Comparison of ENCODE assay signal across 30 mouse cellular contexts in the genomic region with DNA sequence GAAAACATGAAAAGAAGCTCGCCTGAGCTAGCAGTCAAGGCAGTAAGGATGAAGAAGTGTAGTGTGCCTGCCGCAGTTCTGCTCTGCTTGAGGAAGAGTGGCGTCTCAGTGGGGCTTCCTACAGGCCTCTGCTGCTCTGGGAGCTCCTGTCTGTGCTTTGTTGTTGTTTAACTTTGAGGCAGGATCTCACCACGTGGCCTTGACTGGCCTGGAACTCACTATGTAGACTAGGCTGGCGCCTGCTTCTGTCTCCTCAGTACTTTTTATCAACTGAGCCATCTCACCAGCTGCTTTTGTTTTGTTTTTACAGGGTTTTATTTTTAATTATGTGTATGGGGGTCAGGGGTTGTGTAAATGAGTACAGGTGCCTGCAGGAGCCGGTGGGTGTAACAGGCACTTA. TPM values are rescaled to one million over a fixed set of nuclear protein-coding genes. Genes with fewer than 3 reads are reported as not detected.
DNase-seq lines count a peak whose midpoint lies in the region; ATAC-seq lines count a peak whose summit lies in the region.
"Had no signal": no experiment of that assay in that cellular context is flagged by ENCODE, and none has a peak within 500 bp of the region (broad histone marks: within the 10 kb centered on the region; RNA-seq: fewer than 3 reads in every experiment).

No protein-coding gene starts in this region.

- no peaks in the 10 kb centered on the region for H3K9me3 ChIP-seq in kidney, embryonic 15.5 days (replicated peaks)
- H3K9me3 ChIP-seq in embryonic facial prominence, embryonic 11.5 days (replicated peaks; ENCODE audit: control insufficient read depth, low read length): no peaks in the 10 kb centered on the region
- H3K9me3 ChIP-seq: embryonic facial prominence, embryonic 15.5 days; forebrain, embryonic 13.5 days; heart, embryonic 12.5 days; hindbrain, embryonic 13.5 days; limb, embryonic 13.5 days; megakaryocyte, embryonic 14.5 days; midbrain, embryonic 12.5 days; neural tube, embryonic 12.5 days had no signal

- H3K36me3 ChIP-seq in kidney, embryonic 15.5 days: no peaks in the 10 kb centered on the region
- H3K36me3 ChIP-seq in embryonic facial prominence, embryonic 11.5 days (replicated peaks; ENCODE audit: control insufficient read depth, insufficient read depth, low read depth, low read length): no peaks in the 10 kb centered on the region
- H3K36me3 ChIP-seq: embryonic facial prominence, embryonic 15.5 days; heart, embryonic 12.5 days; hindbrain, embryonic 13.5 days; limb, embryonic 13.5 days; midbrain, embryonic 12.5 days; neural tube, embryonic 12.5 days had no signal

- WGBS in kidney, embryonic 15.5 days: 28% methylated on average over 6 of the region's 6 CpGs
- 26% methylated on average over 6 of the region's 6 CpGs for WGBS in embryonic facial prominence, embryonic 11.5 days

- H3K4me3 ChIP-seq in kidney, embryonic 15.5 days (replicated peaks): no peak overlapping the region
- no peak overlapping the region for H3K4me3 ChIP-seq in embryonic facial prominence, embryonic 11.5 days (ENCODE audit: low read depth, low read length)
- H3K4me3 ChIP-seq: embryonic facial prominence, embryonic 15.5 days; forebrain, embryonic 13.5 days; heart, adult 2 months; heart, embryonic 12.5 days; hindbrain, embryonic 13.5 days; left cerebral cortex, adult 2 months; limb, embryonic 13.5 days; megakaryocyte, embryonic 14.5 days; midbrain, embryonic 12.5 days; myocyte; neural tube, embryonic 12.5 days had no signal

- H3K4me1 ChIP-seq in kidney, embryonic 15.5 days: peaks cover 24% of the 10 kb centered on the region
- H3K4me1 ChIP-seq in embryonic facial prominence, embryonic 11.5 days (ENCODE audit: control insufficient read depth, insufficient read depth, low read length): no peaks in the 10 kb centered on the region
- H3K4me1 ChIP-seq: embryonic facial prominence, embryonic 15.5 days had no signal

- ATAC-seq in kidney, embryonic 15.5 days (replicated peaks; ENCODE audit: low FRiP score): no peak
- ATAC-seq in embryonic facial prominence, embryonic 11.5 days (replicated peaks; ENCODE audit: insufficient number of reproducible peaks, low FRiP score, low TSS enrichment, low read depth): no peak
- ATAC-seq in cerebellum, adult (ENCODE audit: insufficient number of reproducible peaks, low FRiP score, low TSS enrichment): no peak
- ATAC-seq: CD4-positive, CD25-positive, alpha-beta regulatory T cell, adult 4 months; forebrain, embryonic 13.5 days; intestine, embryonic 16.5 days had no signal

- no peaks in the 10 kb centered on the region for H3K27me3 ChIP-seq in kidney, embryonic 15.5 days
- no peaks in the 10 kb centered on the region for H3K27me3 ChIP-seq in embryonic facial prominence, embryonic 11.5 days (ENCODE audit: control insufficient read depth, insufficient read depth, low read length)
- H3K27me3 ChIP-seq: embryonic facial prominence, embryonic 15.5 days; forebrain, embryonic 13.5 days; heart, embryonic 12.5 days; limb, embryonic 13.5 days; midbrain, embryonic 12.5 days; neural tube, embryonic 12.5 days had no signal

- H3K9ac ChIP-seq in kidney, embryonic 15.5 days: no peak overlapping the region
- H3K9ac ChIP-seq in embryonic facial prominence, embryonic 11.5 days (replicated peaks; ENCODE audit: low read length): no peak overlapping the region
- H3K9ac ChIP-seq: embryonic facial prominence, embryonic 15.5 days; forebrain, embryonic 13.5 days; heart, embryonic 12.5 days; hindbrain, embryonic 13.5 days; limb, embryonic 13.5 days; liver, embryonic 14.5 days; lung, embryonic 14.5 days; midbrain, embryonic 12.5 days; neural tube, embryonic 12.5 days had no signal

- peak; percentile 52 for DNase-seq in kidney, adult 9 months
- DNase-seq in lung, postnatal 36 days: peak; percentile 27
- no peak for DNase-seq in lung, postnatal 14 days
- peak; percentile 15 for DNase-seq in embryonic facial prominence, embryonic 11.5 days (ENCODE audit: low spot score)
- no peak for DNase-seq in right cerebral cortex, postnatal 4 days
- DNase-seq: adrenal gland, postnatal 25 days; cerebellum, adult 2 months; cerebellum, postnatal 14 days; gastrocnemius, postnatal 36 days; heart, adult 2 months; heart, postnatal 4 days; lung, embryonic 14.5 days; right cerebral cortex, adult 18-20 months; thymus, adult 2 months; thymus, postnatal 36 days had no signal

- H3K4me2 ChIP-seq in kidney, embryonic 15.5 days: no peak overlapping the region
- H3K4me2 ChIP-seq in embryonic facial prominence, embryonic 11.5 days (ENCODE audit: low read depth, low read length): no peak overlapping the region
- H3K4me2 ChIP-seq: embryonic facial prominence, embryonic 15.5 days; forebrain, embryonic 13.5 days; heart, embryonic 12.5 days; hindbrain, embryonic 13.5 days; limb, embryonic 13.5 days; lung, embryonic 14.5 days; midbrain, embryonic 12.5 days; neural tube, embryonic 12.5 days had no signal

- H3K27ac ChIP-seq in kidney, embryonic 15.5 days: no peak overlapping the region
- no peak overlapping the region for H3K27ac ChIP-seq in embryonic facial prominence, embryonic 11.5 days (replicated peaks; ENCODE audit: low read depth, low read length)
- H3K27ac ChIP-seq: embryonic facial prominence, embryonic 15.5 days; forebrain, embryonic 13.5 days; heart, adult 2 months; hindbrain, embryonic 13.5 days; left cerebral cortex, adult 2 months; limb, embryonic 13.5 days; liver, embryonic 14.5 days; midbrain, embryonic 12.5 days; neural tube, embryonic 12.5 days had no signal

RNA-seq across cellular contexts. Expression of gene Rps17, which starts 46.8 kb away (rescaled TPM):
- polyA plus RNA-seq in kidney, embryonic 15.5 days (2015; fragmentation: Nextera tagmentation; extraction: Ambion mirVana): 1,359 and 1,501 TPM in 2 replicates
- polyA plus RNA-seq in embryonic facial prominence, embryonic 11.5 days (2014; fragmentation: Nextera tagmentation; extraction: Ambion mirVana): 1,234 and 1,235 TPM in 2 replicates

Comparison
In these comparisons a context has a peak if more than half of its experiments do, and no peak if none do; other contexts are left out.
1. DNase-seq: peak in kidney, adult 9 months (single experiment), lung, postnatal 36 days (single experiment) and embryonic facial prominence, embryonic 11.5 days (single experiment); none in lung, postnatal 14 days (single experiment) and right cerebral cortex, postnatal 4 days (single experiment).